Mouse (Mus musculus) c-Kit-positive CD71-negative TER-119-negative erythroid progenitor cells, embryonic 14.5 days (primary cell): ENCODE data around the gene Fcgr2b.

Experiments
- DNase-seq: peaks from one replicate; pipeline ENCODE4 v3.0.0-alpha.2; 2013; ENCODE audit warnings: low read depth

The Fcgr2b gene

DNA sequence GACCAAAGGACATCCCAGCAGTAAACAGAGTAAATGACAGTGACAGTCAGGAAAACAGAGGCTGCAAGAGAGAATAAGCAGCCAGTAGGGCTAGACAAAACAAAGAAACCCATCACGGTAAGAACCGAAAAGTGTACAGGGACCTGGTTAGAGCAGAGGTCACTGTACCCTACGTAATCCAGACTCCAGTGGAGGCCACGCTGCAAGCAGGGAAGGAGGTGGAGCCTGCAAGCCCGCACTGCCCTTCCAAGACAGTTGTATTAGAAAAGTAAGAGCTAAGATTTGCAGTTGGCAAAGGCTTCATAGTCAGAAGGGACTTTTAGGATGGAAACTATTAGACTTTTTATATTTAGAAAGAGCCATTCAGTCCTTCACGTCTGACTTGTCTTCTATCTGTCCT is 49.4 kb downstream of the Fcgr2b start:
- DNase-seq = no peak

DNA sequence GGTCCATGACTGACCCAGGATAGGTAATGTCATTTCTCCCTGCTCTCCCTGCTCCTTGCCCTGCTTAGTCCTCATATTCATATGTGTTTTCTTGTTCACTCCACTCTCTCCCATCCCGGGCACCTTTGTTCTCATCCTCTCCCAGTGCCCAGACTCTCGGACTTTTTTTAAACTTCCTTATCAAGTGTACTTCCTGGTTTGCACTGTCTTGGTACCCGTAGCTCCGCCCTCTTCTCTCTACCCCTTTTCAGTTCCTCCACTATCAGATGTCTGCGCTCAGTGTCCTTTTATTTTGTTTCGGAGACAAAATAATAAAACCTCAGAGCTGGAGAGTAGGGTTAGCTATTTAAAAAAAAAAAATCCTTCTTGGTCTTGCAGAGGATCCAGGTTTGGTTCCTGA is 51.9 kb downstream of the Fcgr2b start:
- no peak for DNase-seq

DNA sequence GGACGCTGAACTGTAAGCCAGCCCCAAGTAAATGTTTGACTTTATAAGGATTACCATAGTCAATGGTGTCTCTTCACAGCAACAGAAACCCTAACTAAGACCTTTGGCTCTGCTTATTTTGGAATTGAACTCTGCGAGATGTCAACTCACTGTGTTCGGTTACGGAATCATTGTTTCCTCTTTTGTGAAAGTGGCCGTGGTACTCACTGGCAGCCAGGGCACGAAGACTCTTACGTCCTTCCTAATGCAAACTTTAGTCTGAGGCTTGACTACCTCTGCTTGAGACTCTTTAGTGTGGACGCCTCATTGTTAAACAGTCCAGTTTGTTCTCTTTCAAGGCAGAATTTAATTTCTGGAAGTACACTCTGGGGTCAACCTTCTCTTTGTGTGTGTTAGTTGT is 57.0 kb downstream of the Fcgr2b start:
- no peak for DNase-seq

DNA sequence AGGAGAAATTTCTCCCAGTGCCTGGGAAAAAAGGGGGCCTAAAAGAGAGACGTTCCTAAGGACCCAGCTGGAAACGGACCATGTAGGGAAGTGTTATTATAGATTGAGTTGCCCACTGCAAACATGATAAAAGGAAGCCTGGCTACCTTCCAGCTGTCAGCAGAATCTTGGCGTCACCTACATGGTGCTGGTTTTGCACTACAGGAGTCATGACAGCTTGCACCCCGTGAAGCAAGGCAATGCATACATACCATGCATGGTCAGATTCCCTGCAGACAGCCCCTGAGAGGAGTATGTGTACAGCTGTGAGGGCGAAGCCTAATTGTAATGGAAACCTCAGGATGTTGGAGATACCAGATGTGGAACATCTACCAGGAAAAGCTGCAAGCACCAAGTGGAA is 60.7 kb downstream of the Fcgr2b start:
- DNase-seq = no peak

DNA sequence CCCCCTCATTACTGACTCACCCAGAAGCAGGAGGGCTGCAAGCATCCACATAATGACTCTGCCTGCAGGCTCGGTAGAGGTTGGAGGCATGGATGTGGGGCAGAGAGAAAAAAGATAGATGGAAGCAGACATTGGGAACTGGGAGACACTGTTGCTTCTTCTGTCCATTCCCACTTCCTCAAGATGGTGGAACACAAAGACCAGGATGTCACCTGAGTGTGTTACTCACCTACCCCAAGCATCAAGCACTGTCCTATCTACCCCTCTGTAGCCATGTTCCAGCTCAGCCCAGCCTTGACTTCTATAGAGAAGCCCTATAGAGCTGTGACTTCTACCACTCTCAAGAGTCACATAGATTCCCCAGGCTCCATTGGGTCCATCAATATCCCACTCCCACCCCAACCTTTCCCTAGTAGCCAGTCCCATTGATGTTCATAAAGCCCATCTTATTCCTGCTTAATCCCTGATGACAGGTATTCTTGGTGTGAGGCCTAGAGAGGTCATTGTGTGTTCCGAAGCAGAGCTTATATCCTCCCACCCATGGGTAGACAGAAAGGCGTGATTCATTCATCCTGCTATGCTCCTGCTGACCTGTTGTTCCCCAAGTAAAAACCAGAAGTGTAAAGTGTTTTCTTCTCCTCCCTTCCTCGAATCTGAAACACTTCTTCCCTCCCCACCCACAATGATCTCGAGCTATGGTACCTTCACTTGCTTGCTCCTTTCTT is 63.3 kb downstream of the Fcgr2b start, which contains the start of gene Fcrlb:
Gene Fcrlb, minus strand, starts transcription at position 51 of the 725 bp plus-strand sequence.
- DNase-seq = no peak

DNA sequence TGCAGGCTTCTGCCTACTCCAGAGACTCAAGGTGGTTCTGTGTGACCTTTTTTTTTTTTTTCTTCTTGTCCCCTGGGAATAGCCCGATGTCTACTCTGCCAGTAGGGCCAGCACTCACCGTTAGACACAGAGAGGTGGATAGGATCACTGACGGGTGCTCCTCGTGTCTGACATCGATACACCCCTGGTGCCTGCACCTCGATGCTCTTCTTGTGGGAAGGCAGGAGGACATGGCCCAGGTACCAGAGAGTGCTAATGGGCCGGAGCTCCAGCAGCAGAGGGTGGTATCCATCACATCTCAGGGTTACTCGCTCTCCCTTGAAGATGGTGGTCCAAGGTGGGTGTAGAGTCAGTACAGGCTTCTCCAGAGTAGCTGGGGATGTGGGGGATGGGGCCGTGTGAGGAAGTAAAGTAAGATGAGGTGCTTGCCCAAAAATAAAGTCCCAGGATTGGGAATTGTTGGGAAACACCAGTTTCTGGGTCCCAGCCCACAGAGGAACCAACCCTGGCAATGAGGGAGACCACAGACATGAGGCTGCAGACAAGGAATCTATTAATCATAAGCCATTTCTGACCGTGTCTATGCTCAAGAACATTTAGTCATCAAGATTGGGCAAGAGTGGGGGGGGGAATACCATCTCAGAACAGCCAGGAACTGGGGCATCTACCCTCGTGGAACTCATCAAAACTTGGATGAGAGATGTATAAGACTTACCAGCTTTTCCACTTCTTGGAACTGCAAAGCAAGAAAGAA is 64.3 kb downstream of the Fcgr2b start:
- no peak for DNase-seq
